Mouse (Mus musculus) G1E (cell line): Measurements from ENCODE around the gene Ssc5d.

Source experiments
- CTCF ChIP-seq: IDR thresholded peaks from 2 replicates; pipeline ENCODE4 v1.5.1; 2012; ENCODE audit warnings: low read depth, low read length, inconsistent platforms, mixed read lengths
- GATA2 ChIP-seq: IDR thresholded peaks from 2 replicates; pipeline ENCODE4 v1.6.1; 2012; ENCODE audit warnings: low read depth, low read length, inconsistent platforms, borderline replicate concordance
- TAL1 ChIP-seq: conservative IDR thresholded peaks from 2 replicates; pipeline ENCODE4 v1.6.1; 2012; ENCODE audit warnings: low read depth, low read length, inconsistent platforms, mixed read lengths

- TF ChIP-seq CTCF (no peak), TAL1 (no peak), GATA2 (no peak)
Measured at GRCm38 (mm10) chr7:4964272-4964671, 38.7 kb downstream of the Ssc5d start, which contains the start of gene Sbk2.
